Mouse (Mus musculus) G1E (cell line): Measurements from ENCODE around the gene Nxpe2. TPM values are rescaled to one million over a fixed set of nuclear protein-coding genes. Genes with fewer than 3 reads are reported as not detected.

Experiments
- ATAC-seq: 2 replicates; pipeline ENCODE4 v1.8.0; 2016; ENCODE audit warnings: mild to moderate bottlenecking; ENCODE audit not compliant: insufficient number of reproducible peaks, poor library complexity, low FRiP score, severe bottlenecking; ENCODE audit errors: extremely low read depth
- DNase-seq: peaks from one replicate; pipeline ENCODE4 v3.0.0; 2012; ENCODE audit warnings: low spot score
- H3K27me3 ChIP-seq: 2 replicates; pipeline ENCODE4 v1.6.1; 2012; ENCODE audit warnings: mild to moderate bottlenecking, low read length, inconsistent platforms; ENCODE audit not compliant: insufficient read depth
- H3K36me3 ChIP-seq: replicated peaks from 2 replicates; pipeline ENCODE3; 2012; ENCODE audit warnings: mild to moderate bottlenecking, inconsistent platforms
- H3K4me1 ChIP-seq: 2 replicates; pipeline ENCODE4 v1.6.1; 2012; ENCODE audit warnings: low read depth, low read length, inconsistent platforms, mixed read lengths; ENCODE audit not compliant: insufficient read depth
- H3K4me3 ChIP-seq: 2 replicates; pipeline ENCODE4 v1.5.1; 2012; ENCODE audit warnings: low read depth, mild to moderate bottlenecking, inconsistent platforms, low read length, moderate library complexity, mixed read lengths
- H3K9me3 ChIP-seq: replicated peaks from 2 replicates; pipeline ENCODE4 v1.6.1; 2012; ENCODE audit warnings: inconsistent platforms
- CTCF ChIP-seq: IDR thresholded peaks from 2 replicates; pipeline ENCODE4 v1.5.1; 2012; ENCODE audit warnings: low read depth, low read length, inconsistent platforms, mixed read lengths
- GATA1 ChIP-seq: IDR thresholded peaks from 2 replicates; pipeline ENCODE4 v1.6.1; 2012; ENCODE audit warnings: borderline replicate concordance, low read length, inconsistent platforms, mixed read lengths
- GATA2 ChIP-seq: IDR thresholded peaks from 2 replicates; pipeline ENCODE4 v1.6.1; 2012; ENCODE audit warnings: low read depth, low read length, inconsistent platforms, borderline replicate concordance
- POLR2AphosphoS5 ChIP-seq: IDR thresholded peaks from 2 replicates; pipeline ENCODE4 v1.6.1; 2012; ENCODE audit warnings: low read depth, low read length, inconsistent platforms; ENCODE audit not compliant: insufficient replicate concordance
- TAL1 ChIP-seq: conservative IDR thresholded peaks from 2 replicates; pipeline ENCODE4 v1.6.1; 2012; ENCODE audit warnings: low read depth, low read length, inconsistent platforms, mixed read lengths
- polyA plus RNA-seq: library from polyadenylated mRNA; stranded (reverse); fragments of >175 nt; gene quantifications from 2 replicates; pipeline ENCODE4 v1.2.3, GENCODE M21; 2012
- total RNA-seq, 2 experiments: library from RNA; stranded (forward) in 1 of 2; stranded (reverse) in 1 of 2; fragments of 200-1000 nt in 1 of 2; fragments of >200 nt in 1 of 2; fragmentation: Nextera tagmentation in 1 of 2; gene quantifications; 2 replicates each; pipeline ENCODE4 v1.2.3; 2014 to 2017

Nxpe2 gene
- total and polyA plus RNA-seq, 3 experiments, result 0.12 to 64.3 (median 2.3) TPM

DNA sequence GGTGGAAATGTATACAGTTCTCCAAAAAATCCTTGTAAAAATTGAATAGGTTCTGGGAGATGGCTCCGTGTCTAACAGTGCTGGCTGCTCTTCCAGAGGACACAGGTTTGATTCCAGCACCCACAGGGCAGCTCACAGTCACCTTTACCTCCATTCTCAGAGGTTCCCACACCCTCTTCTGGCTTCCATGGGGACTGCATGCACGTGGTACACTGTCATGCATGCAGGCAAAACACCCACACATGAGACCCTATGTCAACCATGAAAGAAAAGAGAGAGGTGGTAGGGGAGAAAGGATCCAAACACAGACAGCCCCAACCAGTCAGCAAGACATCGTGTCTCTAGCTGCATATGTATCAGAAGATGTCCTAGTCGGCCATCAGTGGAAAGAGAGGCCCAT is 7.6 kb upstream of the Nxpe2 start:
- DNase-seq (no peak), ATAC-seq (no peak)
- Histone ChIP-seq H3K36me3 (peaks cover 14% of the 10 kb centered on the region), H3K9me3 (no peaks in the 10 kb centered on the region), H3K4me1 (peaks cover 79% of the 10 kb centered on the region), H3K4me3 (no peak overlapping the region; the same call in 1 of the 2 replicates), H3K27me3 (no peaks in the 10 kb centered on the region)
- no peak for TF ChIP-seq TAL1
- TF ChIP-seq CTCF, result 0 out of 2 replicates have a peak, but pooled peaks have one; percentile 27
- TF ChIP-seq POLR2AphosphoS5, result no peak
- no peak for TF ChIP-seq GATA2
- TF ChIP-seq GATA1, result no peak

DNA sequence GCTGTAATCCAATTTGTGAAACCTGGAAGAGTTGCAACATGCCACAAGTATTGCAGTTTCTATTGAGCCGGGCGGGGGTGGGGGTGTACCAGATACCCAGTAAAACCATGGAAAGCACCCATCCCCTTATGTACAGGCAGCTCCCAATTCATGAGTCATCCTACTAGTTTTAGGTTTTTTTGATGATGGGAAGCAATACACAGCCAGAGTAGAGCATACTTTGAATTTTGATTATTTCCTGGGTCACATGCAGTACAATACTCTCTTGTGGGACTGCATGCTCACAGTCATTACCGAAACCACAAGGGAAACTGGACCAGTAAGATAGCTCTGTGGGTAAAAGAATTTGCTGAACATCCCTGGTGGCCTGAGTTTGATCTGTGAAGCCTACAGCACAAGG is 3.8 kb upstream of the Nxpe2 start:
- H3K4me3 ChIP-seq, result peak overlapping the region; percentile 16; the same call in 1 of the 2 replicates
- H3K27me3 ChIP-seq, result no peaks in the 10 kb centered on the region
- no peaks in the 10 kb centered on the region for H3K36me3 ChIP-seq
- DNase-seq (no peak), ATAC-seq (peak; percentile 58)
- peaks cover 91% of the 10 kb centered on the region for H3K4me1 ChIP-seq
- TF ChIP-seq TAL1, result peak; percentile 68
- TF ChIP-seq POLR2AphosphoS5, result no peak
- TF ChIP-seq CTCF, result no peak
- no peaks in the 10 kb centered on the region for H3K9me3 ChIP-seq

DNA sequence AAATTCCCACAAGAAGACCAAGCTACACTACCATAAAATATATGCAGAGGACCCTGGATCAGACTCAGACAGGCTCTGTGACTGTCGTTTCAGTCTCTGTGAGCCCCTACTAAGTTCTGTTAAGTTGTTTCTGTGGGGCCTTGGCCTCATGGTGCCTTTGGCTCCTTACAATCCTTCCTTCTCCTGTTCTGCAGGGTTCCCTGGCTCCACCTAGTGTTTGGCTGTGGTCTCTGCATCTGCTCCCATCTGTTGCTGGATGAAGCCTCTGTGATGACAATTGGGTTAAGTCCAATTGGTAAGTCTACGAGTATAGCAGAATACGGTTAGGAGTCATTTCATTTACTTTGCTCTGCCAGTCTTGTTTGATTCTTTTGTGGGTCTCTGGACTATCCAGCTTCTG is 1.5 kb upstream of the Nxpe2 start:
- DNase-seq (no peak), ATAC-seq (peak; percentile 23; the same call in 1 of the 2 replicates)
- Histone ChIP-seq H3K4me3 (no peak overlapping the region), H3K36me3 (no peaks in the 10 kb centered on the region), H3K4me1 (peaks cover 79% of the 10 kb centered on the region), H3K9me3 (no peaks in the 10 kb centered on the region), H3K27me3 (no peaks in the 10 kb centered on the region)
- no peak for TF ChIP-seq GATA1
- no peak for TF ChIP-seq POLR2AphosphoS5
- TF ChIP-seq TAL1, result no peak
- TF ChIP-seq GATA2, result no peak
- peak; percentile 80 for TF ChIP-seq CTCF

DNA sequence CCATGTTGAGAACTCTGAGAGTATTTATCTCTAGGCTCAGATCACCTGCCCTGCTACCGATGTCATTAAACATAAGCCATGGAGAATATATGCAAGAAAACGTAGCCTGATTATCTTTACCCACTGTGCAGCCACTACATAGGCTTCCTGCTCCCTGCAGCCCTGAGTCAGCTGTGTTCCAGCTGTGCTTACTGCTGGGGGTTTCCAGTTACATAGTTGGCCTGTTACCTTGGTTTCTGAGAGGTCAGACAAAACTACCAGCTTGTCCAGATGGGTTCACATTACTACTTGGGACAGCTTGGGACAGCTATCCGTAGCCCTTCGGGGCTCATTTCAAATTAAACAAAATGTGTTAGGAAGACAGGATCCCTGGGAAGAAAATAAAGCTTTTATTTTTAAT is 868 bp upstream of the Nxpe2 start:
- DNase-seq, result no peak
- 0 out of 2 replicates have a peak, but pooled peaks have one; percentile 9 for ATAC-seq
- no peak overlapping the region for H3K4me3 ChIP-seq
- peaks cover 72% of the 10 kb centered on the region for H3K4me1 ChIP-seq
- H3K27me3 ChIP-seq, result no peaks in the 10 kb centered on the region
- H3K36me3 ChIP-seq, result no peaks in the 10 kb centered on the region
- H3K9me3 ChIP-seq, result no peaks in the 10 kb centered on the region
- no peak for TF ChIP-seq TAL1
- TF ChIP-seq GATA2, result no peak
- TF ChIP-seq GATA1, result no peak
- TF ChIP-seq POLR2AphosphoS5, result no peak
- TF ChIP-seq CTCF, result no peak

DNA sequence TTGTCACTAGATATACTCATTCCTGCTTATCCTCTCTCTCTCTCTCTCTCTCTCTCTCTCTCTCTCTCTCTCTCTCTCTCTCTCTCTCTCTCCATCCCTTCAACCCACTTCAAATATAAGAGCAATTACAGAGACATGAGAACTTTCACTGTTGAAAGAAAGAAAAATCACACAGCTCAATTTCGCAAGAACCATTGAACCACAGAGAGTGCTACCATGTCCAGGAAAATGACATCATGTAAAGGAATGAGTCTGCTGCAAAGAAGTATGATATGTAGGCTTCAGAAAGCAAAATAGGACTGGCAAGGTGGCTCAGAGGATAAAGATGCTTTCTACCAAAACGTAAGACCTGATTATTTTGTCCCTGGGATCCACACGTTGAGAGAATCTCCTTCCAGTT is 7.4 kb downstream of the Nxpe2 start:
- no peak for DNase-seq
- Histone ChIP-seq H3K36me3 (no peaks in the 10 kb centered on the region), H3K9me3 (no peaks in the 10 kb centered on the region), H3K27me3 (no peaks in the 10 kb centered on the region), H3K4me1 (peaks cover 13% of the 10 kb centered on the region), H3K4me3 (no peak overlapping the region)
- TF ChIP-seq POLR2AphosphoS5, result no peak
- ATAC-seq, result no peak

DNA sequence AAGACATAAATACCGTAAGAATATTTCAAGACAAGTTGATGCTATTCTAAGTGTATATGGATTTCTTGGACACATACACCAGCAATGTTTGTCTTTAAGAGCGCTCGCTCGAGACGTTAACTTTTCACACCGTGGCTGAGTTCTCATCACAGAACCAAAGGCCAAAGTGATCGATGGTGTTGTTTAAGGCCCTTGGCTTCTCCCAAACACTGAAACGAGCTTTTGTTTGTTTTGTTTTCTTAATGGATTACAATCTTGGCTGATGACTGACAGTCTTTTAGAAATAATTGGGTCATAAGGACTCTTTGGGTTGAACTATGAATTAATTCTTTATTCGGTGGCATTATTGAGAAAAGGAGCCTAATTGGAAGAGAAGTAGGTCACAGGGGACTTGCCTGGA is 7.8 kb downstream of the Nxpe2 start:
- TF ChIP-seq GATA1, result no peak
- no peak for TF ChIP-seq TAL1
- no peak for TF ChIP-seq CTCF
- TF ChIP-seq GATA2, result no peak
- TF ChIP-seq POLR2AphosphoS5, result no peak
- Histone ChIP-seq H3K27me3 (no peaks in the 10 kb centered on the region), H3K36me3 (no peaks in the 10 kb centered on the region), H3K9me3 (no peaks in the 10 kb centered on the region), H3K4me1 (peaks cover 17% of the 10 kb centered on the region), H3K4me3 (no peak overlapping the region)
- DNase-seq, result no peak
- ATAC-seq, result no peak

DNA sequence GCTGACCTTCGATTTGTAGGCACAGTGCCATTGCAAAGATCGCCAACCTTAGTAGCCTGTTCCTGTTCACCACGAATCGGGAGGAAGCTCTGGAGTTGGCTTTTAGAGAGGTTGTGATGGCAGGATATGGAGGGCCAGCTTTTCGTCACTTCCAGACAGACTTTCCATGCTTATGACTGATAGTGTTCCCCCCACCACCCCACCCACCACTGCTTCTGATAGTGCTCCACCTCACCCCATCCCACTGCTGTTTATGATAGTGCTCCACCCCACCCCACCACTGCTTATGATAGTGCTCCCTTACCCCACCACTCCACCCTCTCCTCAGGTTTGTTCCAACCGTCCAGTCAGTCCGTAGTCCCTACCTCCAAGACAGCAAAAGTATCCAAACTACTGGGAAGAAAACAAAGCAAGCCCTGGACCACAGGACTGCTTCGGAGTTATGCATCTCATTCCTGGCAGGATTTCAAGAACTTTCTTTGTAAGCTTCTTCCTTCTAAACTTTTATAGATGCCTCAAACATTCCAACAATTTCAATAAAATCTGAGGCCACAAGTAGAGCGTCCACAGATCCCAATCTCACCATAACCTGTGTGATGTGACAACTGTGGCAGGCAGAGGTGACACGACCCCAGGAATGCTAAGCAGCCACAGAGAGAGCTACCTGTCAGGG is 12.4 kb downstream of the Nxpe2 start:
- DNase-seq (no peak), ATAC-seq (no peak)
- no peaks in the 10 kb centered on the region for H3K36me3 ChIP-seq

More for the DNA sequence above, 12.4 kb downstream of the Nxpe2 start:
- Histone ChIP-seq H3K9me3 (no peaks in the 10 kb centered on the region), H3K27me3 (no peaks in the 10 kb centered on the region), H3K4me1 (peaks cover 54% of the 10 kb centered on the region), H3K4me3 (peak overlapping the region; percentile 54; the same call in 1 of the 2 replicates)
- TF ChIP-seq GATA1 (no peak), CTCF (no peak), TAL1 (no peak), POLR2AphosphoS5 (no peak), GATA2 (no peak)
